Mouse (Mus musculus): ENCODE measurements around the gene Lin9.
A peak's percentile ranks its signal among the peaks of the same experiment; 100 is the strongest.
"Not testable (repeated sequence)": the region's sequence is repeated elsewhere in the genome, so short reads cannot be mapped to it uniquely, and the experiment has no call there.

The Lin9 gene

DNA sequence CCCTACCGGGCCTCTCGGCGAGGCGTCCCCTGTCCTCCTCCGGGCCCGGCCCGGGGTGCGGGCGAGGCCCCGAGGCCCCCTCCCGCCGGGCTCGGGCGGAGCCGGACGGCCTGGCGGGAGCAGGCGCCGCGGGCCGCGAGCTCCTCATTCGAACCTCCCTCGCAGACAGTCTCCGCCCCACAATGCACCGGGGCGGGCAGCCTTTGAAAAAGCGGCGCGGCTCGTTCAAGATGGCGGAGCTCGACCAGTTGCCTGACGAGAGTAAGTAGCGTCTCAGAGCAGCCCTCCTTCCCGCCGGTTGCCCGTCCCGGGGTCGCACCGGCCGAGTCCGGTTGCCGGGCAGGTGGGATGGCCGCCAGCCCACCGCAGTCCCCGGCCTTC lies at the start of gene Lin9:
TSS of gene Lin9 (plus strand) at position 14 of the 381 bp plus-strand sequence.
- DNase-seq (ENCODE audit: low spot score): peak; percentile 88

DNA sequence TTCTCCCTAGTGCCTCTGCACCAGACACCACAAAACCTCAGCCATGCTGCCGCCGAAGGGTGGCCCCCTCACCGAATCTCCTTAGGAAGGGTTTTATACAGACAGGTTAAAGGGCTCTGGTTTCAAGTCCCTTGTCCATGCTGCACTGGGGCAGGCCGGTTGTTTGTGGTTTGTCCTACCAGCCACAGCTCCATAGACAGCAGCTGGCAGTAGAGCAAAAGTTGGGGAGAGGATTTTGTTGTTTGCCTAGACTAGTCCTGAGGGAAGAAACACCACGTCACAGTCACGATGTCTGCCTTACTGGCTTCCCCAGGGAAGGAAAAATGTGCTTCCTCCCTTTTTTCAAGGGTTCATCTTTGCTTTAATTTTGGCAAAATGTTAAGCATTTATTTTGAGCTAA lies 40.4 kb upstream of the Lin9 start:
- DNase-seq (ENCODE audit: low spot score): no peak

DNA sequence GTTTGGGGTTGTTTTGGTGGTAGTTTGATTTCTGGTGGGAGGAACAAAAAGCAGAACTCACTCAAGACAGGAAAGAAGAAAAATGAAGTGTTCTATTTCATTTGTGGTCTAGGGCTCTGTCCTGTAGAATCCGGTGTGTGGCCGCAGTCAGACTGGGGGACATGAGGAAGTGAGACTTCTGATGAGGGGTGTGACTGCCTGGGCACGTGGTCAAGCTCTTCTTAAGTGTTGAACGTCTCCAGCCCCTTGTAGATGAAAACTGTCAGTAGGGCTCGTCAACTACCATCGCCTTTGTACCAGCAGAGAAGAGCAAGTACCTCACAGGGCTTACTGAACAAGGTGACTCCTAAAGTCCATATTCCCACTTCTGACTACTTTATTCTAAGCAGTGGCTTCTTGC lies 39.1 kb upstream of the Lin9 start:
- DNase-seq (ENCODE audit: low spot score): no peak

DNA sequence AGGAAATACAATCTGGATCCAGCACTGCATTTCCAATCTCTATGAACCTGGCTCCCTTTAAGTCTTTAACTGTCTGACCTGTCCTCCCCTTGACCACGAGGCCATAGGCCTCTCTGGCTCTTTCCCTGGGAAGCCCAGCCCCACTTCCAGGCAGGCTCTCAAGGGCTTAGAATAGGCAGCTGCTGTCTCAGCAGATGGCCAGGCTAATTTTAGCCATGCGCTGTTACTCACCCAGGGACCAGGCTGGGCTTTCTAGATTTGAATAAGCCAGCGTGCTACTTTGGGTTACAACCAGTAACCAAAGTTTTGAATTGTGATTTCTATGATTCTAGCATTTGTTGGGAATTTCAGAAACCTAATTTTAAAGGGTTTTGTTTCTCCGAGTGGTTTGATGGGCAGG lies 36.4 kb upstream of the Lin9 start:
- DNase-seq (ENCODE audit: low spot score): no peak

DNA sequence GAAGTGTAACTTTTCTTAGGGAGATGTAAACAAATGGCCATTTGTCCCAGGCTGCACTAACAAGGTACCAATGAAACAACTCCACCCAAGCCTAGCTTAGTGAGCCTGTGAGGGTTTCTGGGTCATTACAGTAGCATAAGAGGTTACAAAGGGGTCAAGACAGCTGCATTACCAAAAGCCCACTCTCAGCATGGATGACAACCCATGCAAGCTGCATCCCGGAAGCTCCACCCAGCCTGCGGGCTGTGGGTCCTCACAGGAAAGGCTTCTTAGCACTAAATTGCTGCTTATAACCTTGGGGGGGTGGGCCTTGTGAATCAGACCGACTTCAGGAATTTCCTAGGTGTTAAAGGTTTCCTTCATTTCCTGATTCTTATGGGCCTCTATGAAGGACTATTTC lies 34.8 kb upstream of the Lin9 start:
- DNase-seq (ENCODE audit: low spot score): no peak

DNA sequence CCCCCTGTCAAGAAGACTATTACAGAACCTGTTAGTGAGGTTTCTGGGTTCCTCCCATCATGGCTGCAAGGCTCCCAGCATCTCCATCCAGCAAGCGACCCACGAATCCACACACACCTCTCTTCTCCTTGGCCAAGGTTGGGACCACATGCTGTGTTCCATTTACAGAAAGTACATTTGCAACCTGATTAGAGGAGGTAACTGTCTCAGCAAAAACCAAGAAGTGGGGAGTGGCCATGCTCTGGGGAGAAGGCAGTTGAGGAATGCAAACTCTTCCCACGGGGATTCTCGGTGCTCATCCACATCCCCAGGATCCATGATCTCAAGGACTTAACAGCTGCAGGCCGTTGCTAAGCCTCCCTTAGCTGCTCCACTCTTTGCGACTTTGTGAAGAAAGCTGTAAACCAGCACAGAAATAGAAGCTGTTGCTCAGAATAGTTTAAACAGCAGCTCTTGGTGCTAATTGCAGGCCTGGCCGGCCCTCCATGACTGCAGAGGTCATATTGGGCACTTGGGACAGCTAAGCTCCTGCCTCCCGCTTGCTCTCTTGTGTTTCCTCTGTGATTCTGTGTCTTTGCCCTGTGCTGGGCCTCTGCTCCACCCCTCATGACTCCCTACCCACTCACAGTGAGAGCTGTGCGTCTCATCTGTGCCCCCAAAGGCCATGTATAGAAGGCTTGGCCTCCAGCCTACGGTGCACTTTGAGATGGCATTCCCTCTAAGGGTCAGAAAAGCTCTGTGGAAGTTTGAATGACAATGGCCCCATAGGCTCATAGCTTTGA lies 34.0 kb upstream of the Lin9 start:
- no peak for DNase-seq (ENCODE audit: low spot score)

DNA sequence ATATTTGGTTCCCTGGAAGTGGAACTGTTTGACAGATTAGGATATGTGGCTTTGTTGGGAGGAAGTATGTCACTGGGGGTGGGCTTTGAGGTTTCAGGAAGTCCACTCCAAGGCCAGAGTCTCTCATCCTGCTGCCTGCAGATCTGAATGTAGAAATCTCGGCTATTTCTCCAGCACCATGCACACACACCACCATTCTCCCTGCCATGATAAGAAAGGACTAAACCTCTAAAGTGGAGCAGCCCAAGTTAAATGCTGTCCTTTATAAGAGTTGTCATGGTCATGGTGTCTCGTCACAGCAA lies 33.4 kb upstream of the Lin9 start:
- DNase-seq (ENCODE audit: low spot score): no peak

DNA sequence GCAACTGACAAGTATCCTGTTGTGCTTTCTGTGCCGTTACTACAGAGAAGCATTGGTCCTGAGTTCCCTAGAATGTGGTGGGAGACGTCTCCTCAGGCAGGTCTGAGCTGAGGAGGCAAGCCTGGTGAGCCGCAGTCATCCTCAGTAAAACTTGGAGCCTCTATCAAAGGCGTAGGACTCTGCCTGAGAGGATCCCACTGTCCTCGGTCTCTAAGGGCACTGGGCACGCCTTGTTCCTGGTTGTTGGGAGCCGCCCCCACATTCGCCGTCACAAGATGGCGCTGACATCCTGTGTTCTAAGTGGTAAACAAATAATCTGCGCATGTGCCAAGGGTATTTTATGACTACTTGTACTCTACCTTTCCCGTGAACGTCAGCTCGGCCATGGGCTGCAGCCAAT lies 29.1 kb upstream of the Lin9 start:
- DNase-seq (ENCODE audit: low spot score): not testable (repeated sequence)

DNA sequence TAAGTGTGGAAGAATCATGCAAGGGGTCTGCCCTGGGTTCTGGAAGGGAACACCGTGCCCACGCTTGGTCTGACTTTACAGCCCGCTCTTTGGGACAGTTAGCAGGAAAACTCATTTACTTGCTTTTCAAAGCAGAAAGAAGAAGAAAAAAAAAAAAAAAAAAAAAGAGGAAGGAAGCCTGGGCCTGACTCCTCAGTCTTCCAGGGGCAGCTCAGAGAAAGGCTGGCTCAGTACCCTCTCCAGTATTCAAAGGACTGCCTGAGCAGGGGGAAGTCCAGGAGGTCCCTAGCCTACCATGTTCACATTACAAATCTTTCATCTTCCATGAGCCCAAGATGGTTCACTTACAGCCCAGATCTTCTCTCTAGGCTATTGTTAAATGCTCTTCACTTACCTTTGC lies 24.2 kb upstream of the Lin9 start:
- no peak for DNase-seq (ENCODE audit: low spot score)

DNA sequence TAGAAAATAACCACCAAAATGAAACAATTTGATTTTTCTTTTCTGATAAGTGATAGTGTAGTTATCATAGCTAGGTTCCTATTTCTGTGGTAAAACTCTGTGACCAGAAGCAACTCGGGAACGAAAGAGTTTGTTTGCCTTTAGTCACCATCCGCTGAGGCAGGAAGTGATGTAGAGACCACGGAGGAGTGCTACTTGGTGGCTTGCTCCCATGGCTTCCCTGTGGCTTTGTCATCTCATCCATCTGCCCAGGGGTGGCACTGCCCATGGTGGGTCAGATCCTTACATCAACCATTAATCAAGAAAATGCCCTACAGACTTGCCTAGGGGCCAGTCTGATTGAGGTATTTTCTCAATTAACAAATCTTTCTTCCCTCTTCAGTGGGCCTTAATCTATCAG lies 18.6 kb upstream of the Lin9 start:
- DNase-seq (ENCODE audit: low spot score): no peak

DNA sequence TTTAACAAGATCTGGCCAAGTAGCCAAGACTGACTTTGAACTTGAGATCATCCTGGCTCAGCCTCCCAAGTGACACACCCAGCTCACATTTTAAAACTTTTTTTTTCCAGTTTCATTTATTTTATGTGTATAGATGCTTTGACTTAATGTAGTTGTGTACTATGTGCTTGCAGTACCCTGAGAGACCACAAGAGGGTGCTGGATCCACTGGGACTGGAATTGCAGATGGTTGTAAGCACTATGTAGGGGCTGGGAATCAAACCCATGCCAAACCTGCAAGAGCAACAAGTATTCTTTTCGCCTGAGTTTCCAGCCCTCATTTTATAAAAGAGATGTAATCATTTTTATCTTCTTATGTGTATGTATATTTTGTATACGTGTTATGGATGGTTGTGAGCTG lies 17.0 kb upstream of the Lin9 start:
- peak; percentile 13 for DNase-seq (ENCODE audit: low spot score)

DNA sequence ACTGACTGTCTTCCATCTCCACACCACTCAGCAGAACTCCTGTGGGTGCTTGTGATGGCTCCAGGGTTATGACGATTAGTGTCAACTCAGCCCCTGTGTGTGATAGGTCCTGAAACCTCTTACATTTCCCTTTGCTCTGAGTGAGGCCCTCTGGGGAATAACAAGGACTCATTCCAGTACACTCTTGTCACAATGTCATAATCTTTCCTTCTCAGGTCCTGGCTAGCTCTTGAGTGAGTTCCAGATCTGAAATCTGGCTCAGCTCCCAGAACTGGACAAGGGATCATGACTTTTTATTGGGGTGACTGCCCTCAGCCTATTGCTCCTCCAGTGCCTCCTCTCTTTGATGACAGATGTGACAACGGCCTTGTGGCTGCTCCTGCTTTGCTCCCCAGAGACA lies 14.8 kb upstream of the Lin9 start:
- no peak for DNase-seq (ENCODE audit: low spot score)

DNA sequence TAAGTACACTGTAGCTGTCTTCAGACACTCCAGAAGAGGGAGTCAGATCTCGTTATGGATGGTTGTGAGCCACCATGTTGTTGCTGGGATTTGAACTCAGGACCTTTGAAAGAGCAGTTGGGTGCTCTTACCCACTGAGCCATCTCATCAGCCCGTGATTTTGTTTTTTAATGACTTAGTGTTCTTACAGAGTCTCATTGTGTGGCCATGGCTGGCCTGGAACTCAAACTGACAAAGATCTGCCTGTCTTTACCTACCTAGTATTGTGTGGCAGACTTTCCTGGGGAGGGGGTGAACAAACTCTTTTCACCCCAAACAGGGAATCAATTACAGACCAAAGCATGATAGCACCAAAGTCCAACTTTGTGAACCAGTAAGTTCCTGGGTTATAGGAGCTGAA lies 3.2 kb upstream of the Lin9 start:
- not testable (repeated sequence) for DNase-seq (ENCODE audit: low spot score)

DNA sequence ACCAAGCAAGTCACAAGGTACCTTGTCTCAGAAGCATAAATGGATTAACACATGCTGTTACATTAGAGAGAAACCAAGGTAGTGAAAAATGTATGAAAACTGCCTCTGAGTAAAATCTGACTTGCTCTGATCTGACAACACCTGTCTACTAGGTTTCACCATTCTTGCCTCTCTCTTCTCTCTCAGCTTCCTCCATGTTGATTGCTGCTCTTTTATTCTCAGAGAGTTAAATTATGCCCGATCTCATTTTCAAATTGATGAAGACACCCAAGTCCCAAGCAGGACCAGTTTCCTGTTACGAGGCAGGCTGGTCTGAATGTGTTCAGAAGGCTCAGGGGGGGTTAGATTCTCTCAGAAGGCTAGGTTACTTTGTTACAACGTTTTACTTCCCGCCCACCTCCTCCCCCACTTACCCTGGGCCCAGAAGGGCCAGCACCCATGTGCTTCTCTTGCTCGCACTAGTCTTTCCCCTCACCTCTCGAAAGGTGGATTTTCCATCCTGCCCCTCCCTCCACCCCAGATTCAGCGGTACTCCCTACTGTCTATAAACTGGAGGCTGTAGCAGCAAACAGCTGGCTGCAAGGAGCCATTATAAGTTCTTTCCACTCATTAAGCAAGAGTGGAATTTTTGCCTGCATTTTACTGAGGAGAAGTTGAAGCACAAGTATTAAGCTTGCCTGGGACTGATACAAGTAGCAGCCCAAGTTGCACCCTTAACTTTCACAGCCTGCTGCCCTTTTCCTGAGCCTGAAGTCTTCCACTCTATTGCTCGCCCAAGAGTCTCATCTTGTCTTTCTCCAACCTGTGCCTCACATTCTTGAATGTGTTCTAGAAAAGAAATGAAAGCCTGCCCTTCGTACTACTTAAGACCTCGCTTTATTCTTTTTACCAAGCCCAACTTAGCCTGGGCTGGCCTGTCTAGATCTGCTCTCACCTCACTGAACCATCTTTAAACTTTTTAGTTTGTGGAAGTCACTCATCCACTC lies 1.2 kb upstream of the Lin9 start:
- no peak for DNase-seq (ENCODE audit: low spot score)

DNA sequence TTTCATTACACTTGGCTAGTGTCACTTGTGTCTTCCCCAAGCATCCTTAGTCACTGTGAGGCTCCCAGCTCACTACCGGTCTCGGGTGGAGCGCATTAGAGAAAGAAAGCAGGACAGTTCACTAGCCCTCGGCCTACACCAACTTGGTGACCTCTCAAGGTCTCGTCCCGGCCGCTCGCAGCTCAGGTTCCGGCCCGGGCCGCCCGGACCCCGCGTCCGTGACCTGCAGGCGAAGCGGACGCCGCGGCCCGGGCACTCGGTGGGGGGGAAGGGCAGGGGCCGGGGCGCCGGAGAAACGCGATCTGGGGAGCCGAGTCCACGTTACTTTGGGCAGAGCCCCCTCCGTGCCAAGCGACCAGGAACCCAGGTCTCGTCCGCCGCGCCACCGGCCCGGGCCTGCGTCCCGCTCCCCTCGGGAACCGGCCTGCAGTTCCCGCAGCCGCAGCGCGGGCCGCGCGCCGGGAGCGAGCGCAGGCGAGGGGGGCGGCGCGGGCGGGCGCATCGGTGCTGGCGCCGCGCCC lies 285 bp upstream of the Lin9 start:
- DNase-seq (ENCODE audit: low spot score): peak; percentile 12

DNA sequence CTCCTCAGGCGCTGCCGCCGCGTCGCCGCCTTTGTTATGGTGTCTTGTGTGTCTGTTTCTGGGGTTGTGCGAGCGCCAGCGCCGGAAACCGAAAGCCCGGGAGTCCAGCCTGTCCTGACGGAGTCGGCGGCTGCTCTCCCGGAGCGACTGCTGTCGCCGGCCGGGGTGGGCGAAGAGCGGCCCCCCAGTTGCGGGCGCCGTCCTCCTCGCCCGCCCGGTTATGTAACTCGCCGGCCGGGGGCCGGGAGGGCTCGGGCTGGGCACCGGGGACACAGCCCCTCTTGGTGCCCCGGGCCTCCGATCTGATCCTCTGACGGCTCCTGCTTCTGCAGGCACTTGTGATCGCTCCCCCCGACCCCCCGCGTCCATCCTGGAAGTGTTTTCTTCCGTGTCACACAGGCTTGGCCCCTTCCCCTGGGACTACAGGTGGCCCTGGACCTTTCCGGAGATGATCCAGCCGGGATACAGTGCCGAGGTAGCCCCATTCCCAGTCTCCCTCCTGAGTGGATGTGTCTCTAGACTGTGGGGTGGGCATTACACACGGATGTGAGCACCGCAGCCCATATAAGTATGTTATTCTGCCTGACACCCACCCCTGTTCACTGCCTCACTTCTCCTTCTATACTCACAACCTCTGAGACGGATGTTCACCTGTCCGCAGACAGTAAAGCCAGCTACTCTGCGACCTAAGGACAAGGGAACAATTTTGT lies 723 bp downstream of the Lin9 start:
- no peak for DNase-seq (ENCODE audit: low spot score)

DNA sequence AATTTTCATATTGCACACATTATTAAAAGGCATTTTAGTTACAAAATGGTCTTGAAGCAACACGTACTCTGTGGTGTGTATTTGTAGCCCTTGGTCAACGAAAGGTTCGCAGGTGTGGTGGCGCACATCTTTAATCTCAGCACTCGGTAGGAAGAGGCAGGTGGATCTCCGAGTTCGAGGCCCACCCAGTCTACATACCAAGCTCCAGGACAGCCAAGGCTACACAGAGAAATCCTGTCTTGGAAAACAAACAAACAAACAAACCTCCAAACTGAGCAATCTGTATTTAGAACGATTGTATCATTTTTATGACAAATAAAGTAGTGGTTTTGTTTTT lies 1.2 kb downstream of the Lin9 start:
- DNase-seq (ENCODE audit: low spot score): peak; percentile 2

DNA sequence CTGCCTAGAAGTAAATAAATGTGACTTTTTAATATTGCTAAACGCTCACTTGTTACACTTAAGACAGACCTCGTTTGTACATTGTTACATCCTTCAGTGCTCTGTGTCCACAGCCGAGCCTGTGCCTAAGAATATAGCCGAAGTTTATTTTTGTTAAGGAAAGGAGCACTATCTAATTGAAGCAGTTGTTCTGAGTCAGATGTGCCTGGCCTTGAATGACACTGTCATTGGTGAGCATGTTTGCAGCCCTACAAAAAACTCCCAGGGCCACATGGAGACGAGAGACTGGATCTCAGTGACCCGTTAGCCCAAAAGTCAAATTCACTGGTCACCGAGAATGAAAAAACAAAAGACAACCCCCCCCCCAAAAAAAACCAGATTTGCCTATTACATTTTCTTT lies 50.3 kb downstream of the Lin9 start:
- DNase-seq (ENCODE audit: low spot score): no peak

DNA sequence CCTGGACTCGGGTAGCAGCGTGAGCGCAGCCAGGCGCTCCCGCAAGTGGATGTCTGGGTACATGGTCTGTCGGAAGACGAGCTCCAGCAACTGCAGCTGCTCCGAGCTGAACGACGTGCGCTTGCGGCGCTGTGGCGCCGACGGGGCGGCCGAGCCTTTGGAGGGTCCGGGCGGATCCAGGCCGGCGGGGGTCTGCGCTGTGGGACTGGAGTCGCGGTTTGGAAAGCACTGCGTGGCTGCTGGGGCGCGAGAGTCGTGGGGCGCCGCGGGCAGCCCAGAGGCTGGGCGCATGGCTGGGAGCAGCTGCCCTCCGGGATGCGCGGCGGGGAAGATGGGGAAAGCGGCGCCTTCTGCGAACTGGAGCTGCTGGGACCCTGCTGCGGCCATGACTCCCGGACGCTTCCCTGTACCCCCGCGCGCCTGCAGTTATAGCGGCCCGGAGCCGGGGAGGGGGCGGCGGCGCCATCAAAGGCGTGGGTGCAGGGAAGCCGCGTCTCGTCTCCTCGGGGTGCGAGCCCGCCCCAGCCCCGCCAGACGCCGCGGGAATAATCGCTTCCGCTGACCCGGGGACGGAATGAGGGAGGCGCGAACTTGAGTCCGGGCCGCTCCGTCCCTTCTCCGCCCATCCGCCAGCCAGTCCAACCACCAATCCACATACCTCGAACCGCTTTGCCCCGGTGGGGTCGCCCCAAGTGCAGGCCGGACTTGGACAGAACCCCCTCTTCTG lies 55.8 kb downstream of the Lin9 start, which contains the start of gene Mixl1:
TSS of gene Mixl1 (minus strand) at position 409 of the 727 bp plus-strand sequence.
- DNase-seq (ENCODE audit: low spot score): no peak

DNA sequence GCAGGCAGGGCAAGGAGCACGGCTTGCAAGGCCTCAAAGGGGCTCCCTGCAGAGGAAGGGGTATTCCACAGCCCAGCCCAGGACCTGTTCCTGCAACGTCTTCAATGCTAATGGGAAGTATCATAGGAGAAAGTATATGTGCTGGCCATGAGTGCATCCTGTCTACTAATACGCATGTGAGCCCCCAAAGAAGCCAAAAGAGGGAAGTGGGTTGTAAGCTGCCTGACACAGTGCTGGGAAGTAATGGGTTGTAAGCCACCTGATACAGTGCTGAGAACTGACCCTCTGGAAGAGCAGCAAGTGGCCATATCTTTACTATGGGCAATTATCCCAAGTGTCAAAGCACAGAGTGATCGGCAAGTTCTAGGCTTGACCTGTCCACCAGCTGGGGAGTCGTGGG lies 57.1 kb downstream of the Lin9 start:
- DNase-seq (ENCODE audit: low spot score): no peak

DNA sequence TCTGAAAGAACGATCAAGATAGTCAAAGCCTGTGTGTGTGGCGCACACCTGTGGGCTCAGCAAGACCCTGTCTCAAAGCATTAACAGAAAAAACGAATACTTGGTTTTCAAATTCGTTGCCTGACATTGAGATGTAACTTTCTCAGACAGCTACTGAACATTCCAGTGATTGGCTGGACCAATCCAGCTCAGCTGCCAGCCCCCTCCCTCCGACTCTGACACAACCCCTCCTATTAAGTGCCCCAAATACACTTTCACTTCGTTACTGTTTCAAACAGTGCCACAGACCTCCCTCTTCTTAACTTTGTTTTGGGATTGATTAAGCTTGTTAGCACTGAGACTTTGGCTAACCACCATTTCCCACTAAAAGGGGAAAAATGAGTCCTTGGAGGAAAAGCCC lies 62.5 kb downstream of the Lin9 start:
- DNase-seq (ENCODE audit: low spot score): no peak

DNA sequence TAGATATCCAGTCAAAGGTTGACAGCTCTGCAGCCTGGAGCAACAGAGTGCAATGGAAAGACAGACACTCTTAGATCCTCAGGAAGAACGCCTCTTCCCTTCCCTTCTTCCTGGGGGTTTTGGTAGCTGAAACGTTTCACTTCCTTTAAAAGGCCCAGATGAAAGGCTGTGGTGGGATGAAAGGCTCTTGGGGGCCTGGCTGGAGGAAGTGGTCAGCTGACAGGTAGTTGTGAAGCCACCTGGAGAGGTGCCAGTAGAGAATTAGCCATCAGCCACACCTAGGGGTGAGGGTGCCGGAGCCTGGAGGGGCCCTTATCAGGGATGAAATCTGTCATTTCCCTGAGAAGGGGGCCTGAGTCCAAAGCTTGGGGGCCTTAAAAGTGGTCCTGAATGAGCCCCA lies 66.4 kb downstream of the Lin9 start:
- DNase-seq (ENCODE audit: low spot score): no peak
